Mouse (Mus musculus) midbrain, embryonic 13.5 days (tissue): Measurements from ENCODE around the gene Rln1. TPM values are rescaled to one million over a fixed set of nuclear protein-coding genes. Genes with fewer than 3 reads are reported as not detected.

Experiments used
- ATAC-seq: fragments of 200-750 bp; cut with Nextera tagmentation; 2 replicates; pipeline ENCODE4 v1.8.0; 2017; ENCODE audit warnings: mild to moderate bottlenecking, moderate TSS enrichment, moderate library complexity
- H3K27ac ChIP-seq: fragments of 300-500 bp; sonication (generic); 2 replicates; pipeline ENCODE4 v1.5.1; 2015; ENCODE audit warnings: inconsistent platforms, mild to moderate bottlenecking, moderate library complexity
- H3K27me3 ChIP-seq: fragments of 300-500 bp; sonication (generic); 2 replicates; pipeline ENCODE4 v1.6.1; 2015; ENCODE audit warnings: mild to moderate bottlenecking, inconsistent platforms
- H3K36me3 ChIP-seq: fragments of 300-500 bp; sonication (generic); 2 replicates; pipeline ENCODE4 v1.6.1; 2015; ENCODE audit warnings: mild to moderate bottlenecking, inconsistent platforms
- H3K4me1 ChIP-seq: fragments of 300-500 bp; sonication (generic); replicated peaks from 2 replicates; pipeline ENCODE4 v1.6.1; 2015; ENCODE audit warnings: inconsistent platforms
- H3K4me2 ChIP-seq: fragments of 300-500 bp; sonication (generic); replicated peaks from 2 replicates; pipeline ENCODE4 v1.6.1; 2015; ENCODE audit warnings: moderate library complexity, mild to moderate bottlenecking, inconsistent platforms
- H3K4me3 ChIP-seq: fragments of 300-500 bp; sonication (generic); replicated peaks from 2 replicates; pipeline ENCODE4 v1.5.1; 2015; ENCODE audit warnings: mild to moderate bottlenecking, inconsistent platforms
- H3K9ac ChIP-seq: fragments of 300-500 bp; sonication (generic); replicated peaks from 2 replicates; pipeline ENCODE4 v1.6.1; 2015; ENCODE audit warnings: mild to moderate bottlenecking, inconsistent platforms
- H3K9me3 ChIP-seq: fragments of 300-500 bp; sonication (generic); 2 replicates; pipeline ENCODE4 v1.6.1; 2016; ENCODE audit warnings: mild to moderate bottlenecking, inconsistent platforms
- WGBS: fragments of 180-500 bp; shearing (Covaris S2); methylation state at CpG from one replicate; pipeline ENCODE4 v1.1.7; 2015; 5-methylcytosine and 5-hydroxymethylcytosine counted together
- polyA plus RNA-seq: library from polyadenylated mRNA; unstranded; fragments of >200 nt; fragmentation: Nextera tagmentation; extraction: Ambion mirVana; gene quantifications from 2 replicates; pipeline ENCODE4 v1.2.1, GENCODE M21; 2015

Rln1 gene
- polyA plus RNA-seq, 1 experiment from 2014 or later: 1.0 TPM

DNA sequence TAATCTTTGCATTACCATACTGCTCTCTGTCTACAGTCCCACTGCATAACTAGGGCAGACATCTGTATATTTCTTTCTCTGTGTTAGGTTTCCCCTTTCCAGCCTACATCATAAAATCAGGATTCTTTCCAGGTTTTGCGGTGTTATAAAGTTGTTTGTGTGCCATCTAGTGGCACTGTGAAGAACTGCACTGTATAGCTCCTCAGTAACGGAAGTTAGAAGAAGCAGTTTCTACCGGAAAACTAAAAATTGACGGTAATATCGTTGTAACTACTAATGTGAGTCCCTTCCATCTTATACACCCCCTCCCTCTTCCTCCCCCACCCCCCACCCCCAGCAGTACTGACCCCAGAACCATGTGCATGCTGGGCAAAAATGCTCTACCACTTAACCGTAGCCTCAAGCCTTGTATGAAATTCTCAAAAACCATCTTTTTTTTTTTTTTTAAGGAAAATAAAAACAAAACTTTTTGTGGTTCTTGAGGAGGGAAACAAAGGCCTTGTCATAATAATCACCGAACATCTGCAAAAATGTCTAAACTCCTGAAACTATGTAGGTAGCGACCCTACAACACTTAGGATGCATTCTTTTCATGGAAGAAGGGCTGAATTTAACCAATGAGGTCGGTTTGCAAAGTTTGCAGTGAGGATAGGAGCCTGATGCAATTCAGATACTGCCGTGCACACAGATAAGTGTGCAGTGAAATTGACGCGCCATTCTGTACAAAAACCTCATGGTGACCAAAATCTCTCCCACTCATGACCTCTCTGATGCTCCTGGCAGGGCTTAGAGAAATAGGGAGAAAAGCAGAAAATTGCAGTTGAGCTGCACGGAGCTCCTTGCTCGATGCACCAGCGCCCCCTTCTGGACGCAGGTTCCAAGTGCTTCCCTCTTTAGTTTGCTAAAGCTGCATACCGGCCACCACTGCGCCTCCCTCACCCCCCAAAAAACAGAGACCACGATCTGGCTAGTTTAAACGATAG, 20.7 kb upstream of the Rln1 start:
- Histone ChIP-seq H3K27ac (no peak overlapping the region), H3K9me3 (no peaks in the 10 kb centered on the region), H3K27me3 (no peaks in the 10 kb centered on the region), H3K4me3 (peak overlapping the region; percentile 25), H3K36me3 (peaks cover 24% of the 10 kb centered on the region), H3K4me2 (peak overlapping the region; percentile 55), H3K4me1 (peaks cover 7% of the 10 kb centered on the region), H3K9ac (0 out of 2 replicates have a peak overlapping the region, but pooled peaks have one; percentile 32)
- WGBS: 4% methylated on average over 20 of the region's 20 CpGs
- ATAC-seq: peak; percentile 80

DNA sequence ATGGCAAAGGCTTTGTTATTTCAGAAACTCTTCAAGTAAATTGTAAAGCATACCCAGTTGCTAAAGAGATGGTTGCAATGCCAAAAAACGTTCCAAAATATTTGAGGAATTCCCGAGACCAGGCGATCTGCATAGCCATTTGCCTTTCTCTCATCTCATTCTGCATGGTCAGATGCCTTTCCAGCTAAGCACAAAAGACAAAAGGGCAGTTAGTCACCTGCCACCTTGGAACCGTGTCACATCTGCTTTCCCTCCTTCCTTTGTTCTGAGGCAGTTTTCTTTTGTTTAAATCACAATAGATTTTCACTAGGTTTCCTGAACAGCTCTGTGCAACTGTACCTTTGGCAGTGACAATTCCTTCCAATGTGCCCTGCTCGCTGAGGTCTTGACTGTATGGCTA, 16.5 kb upstream of the Rln1 start:
- 43% methylated on average over 5 of the region's 5 CpGs for WGBS
- Histone ChIP-seq H3K9me3 (no peaks in the 10 kb centered on the region), H3K4me1 (peaks cover 4% of the 10 kb centered on the region; the same call in 1 of the 2 replicates), H3K27ac (no peak overlapping the region), H3K9ac (no peak overlapping the region), H3K4me2 (no peak overlapping the region), H3K27me3 (no peaks in the 10 kb centered on the region), H3K36me3 (peaks cover 9% of the 10 kb centered on the region), H3K4me3 (no peak overlapping the region)
- no peak for ATAC-seq

- Histone ChIP-seq H3K9ac (no peak overlapping the region), H3K36me3 (peaks cover 6% of the 10 kb centered on the region), H3K27me3 (no peaks in the 10 kb centered on the region), H3K4me1 (no peaks in the 10 kb centered on the region), H3K9me3 (no peaks in the 10 kb centered on the region), H3K27ac (no peak overlapping the region), H3K4me2 (no peak overlapping the region), H3K4me3 (no peak overlapping the region)
- 83% methylated on average over 6 of the region's 6 CpGs for WGBS
- ATAC-seq: no peak
Measured at GRCm38 (mm10) chr19:29345636-29346035, 11.2 kb upstream of the Rln1 start.

- Histone ChIP-seq H3K36me3 (peaks cover 1% of the 10 kb centered on the region), H3K9me3 (no peaks in the 10 kb centered on the region), H3K4me1 (no peaks in the 10 kb centered on the region), H3K9ac (no peak overlapping the region), H3K4me2 (no peak overlapping the region), H3K27me3 (no peaks in the 10 kb centered on the region), H3K27ac (no peak overlapping the region), H3K4me3 (no peak overlapping the region)
- no peak for ATAC-seq
Measured at GRCm38 (mm10) chr19:29344868-29345267, 10.4 kb upstream of the Rln1 start.

- Histone ChIP-seq H3K27ac (no peak overlapping the region), H3K27me3 (no peaks in the 10 kb centered on the region), H3K36me3 (no peaks in the 10 kb centered on the region), H3K9me3 (no peaks in the 10 kb centered on the region), H3K9ac (no peak overlapping the region), H3K4me2 (no peak overlapping the region), H3K4me1 (no peaks in the 10 kb centered on the region), H3K4me3 (no peak overlapping the region)
- ATAC-seq: no peak
- WGBS: 89% methylated on average over 6 of the region's 6 CpGs
Measured at GRCm38 (mm10) chr19:29342281-29342680, 7.8 kb upstream of the Rln1 start.

- Histone ChIP-seq H3K9ac (no peak overlapping the region), H3K27me3 (no peaks in the 10 kb centered on the region), H3K4me3 (no peak overlapping the region), H3K27ac (no peak overlapping the region), H3K36me3 (no peaks in the 10 kb centered on the region), H3K4me1 (no peaks in the 10 kb centered on the region), H3K9me3 (no peaks in the 10 kb centered on the region), H3K4me2 (no peak overlapping the region)
- 79% methylated on average over 4 of the region's 4 CpGs for WGBS
- no peak for ATAC-seq
Measured at GRCm38 (mm10) chr19:29341029-29341428, 6.6 kb upstream of the Rln1 start.

DNA sequence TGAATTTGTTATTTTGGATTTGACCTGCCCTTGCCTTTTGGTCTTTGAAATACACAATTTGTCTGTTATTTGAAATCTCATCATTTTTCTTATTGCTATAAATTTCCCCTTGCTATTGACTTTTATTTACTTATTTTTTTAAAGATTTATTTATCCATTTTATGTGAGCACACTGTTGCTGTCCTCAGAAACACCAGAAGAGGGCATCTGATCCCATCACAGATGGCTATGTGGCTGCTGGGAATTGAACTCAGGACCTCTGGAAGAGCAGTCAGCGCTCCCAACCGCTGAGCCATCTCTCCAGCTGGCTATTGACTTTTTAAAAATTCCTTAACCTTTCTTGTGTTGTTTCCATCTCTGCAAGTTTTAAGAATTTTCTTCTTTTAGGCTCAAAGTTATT, 2.2 kb upstream of the Rln1 start:
- H3K27me3 ChIP-seq: peaks cover 7% of the 10 kb centered on the region; the same call in 1 of the 2 replicates
- no peaks in the 10 kb centered on the region for H3K36me3 ChIP-seq
- no peak overlapping the region for H3K4me2 ChIP-seq
- H3K9ac ChIP-seq: no peak overlapping the region
- H3K27ac ChIP-seq: no peak overlapping the region
- H3K9me3 ChIP-seq: no peaks in the 10 kb centered on the region
- ATAC-seq: no peak
- H3K4me1 ChIP-seq: peaks cover 10% of the 10 kb centered on the region
- H3K4me3 ChIP-seq: no peak overlapping the region
- WGBS: 82% methylated on average over 2 of the region's 2 CpGs

- Histone ChIP-seq H3K9ac (no peak overlapping the region), H3K9me3 (no peaks in the 10 kb centered on the region), H3K4me1 (peaks cover 5% of the 10 kb centered on the region; the same call in 1 of the 2 replicates), H3K36me3 (no peaks in the 10 kb centered on the region), H3K4me2 (no peak overlapping the region), H3K27me3 (peaks cover 7% of the 10 kb centered on the region), H3K4me3 (no peak overlapping the region), H3K27ac (no peak overlapping the region)
- no peak for ATAC-seq
- WGBS: 73% methylated on average over 13 of the region's 13 CpGs
Measured at GRCm38 (mm10) chr19:29326822-29327552, 7.5 kb downstream of the Rln1 start.

GRCm38 (mm10) chr19:29326396-29326795, 8.1 kb downstream of the Rln1 start:
- Histone ChIP-seq H3K9ac (no peak overlapping the region), H3K27ac (no peak overlapping the region), H3K9me3 (no peaks in the 10 kb centered on the region), H3K4me1 (peaks cover 5% of the 10 kb centered on the region; the same call in 1 of the 2 replicates), H3K4me3 (no peak overlapping the region), H3K4me2 (no peak overlapping the region), H3K36me3 (no peaks in the 10 kb centered on the region), H3K27me3 (peaks cover 7% of the 10 kb centered on the region)
- 85% methylated on average over 4 of the region's 4 CpGs for WGBS
- no peak for ATAC-seq

GRCm38 (mm10) chr19:29325852-29326180, 8.7 kb downstream of the Rln1 start:
- Histone ChIP-seq H3K4me1 (peaks cover 5% of the 10 kb centered on the region; the same call in 1 of the 2 replicates), H3K9me3 (no peaks in the 10 kb centered on the region), H3K4me3 (no peak overlapping the region), H3K27me3 (peaks cover 7% of the 10 kb centered on the region), H3K27ac (no peak overlapping the region), H3K9ac (no peak overlapping the region), H3K4me2 (peak overlapping the region; percentile 58; the same call in 1 of the 2 replicates), H3K36me3 (no peaks in the 10 kb centered on the region)
- WGBS: 78% methylated on average over 9 of the region's 9 CpGs
- no peak for ATAC-seq

GRCm38 (mm10) chr19:29325053-29325851, 9.2 kb downstream of the Rln1 start, which contains the start of gene Insl6:
Gene Insl6 (minus strand): TSS chr19:29325356.
- Histone ChIP-seq H3K27me3 (peaks cover 7% of the 10 kb centered on the region), H3K36me3 (no peaks in the 10 kb centered on the region), H3K4me2 (peak within 1 kb of the TSS; percentile 58), H3K9me3 (no peaks in the 10 kb centered on the region), H3K9ac (peak within 1 kb of the TSS; percentile 46), H3K27ac (no peak within 1 kb of the TSS), H3K4me3 (peak within 1 kb of the TSS; percentile 34), H3K4me1 (peaks cover 5% of the 10 kb centered on the region; the same call in 1 of the 2 replicates)
- WGBS: 8% methylated on average over 18 of the region's 31 CpGs
- ATAC-seq: peak; percentile 92
